Mouse (Mus musculus) adrenal gland, adult 2 months (tissue): ENCODE data around the gene Tspan9. TPM values are rescaled to one million over a fixed set of nuclear protein-coding genes. Genes with fewer than 3 reads are reported as not detected.

ENCODE experiments used
- DNase-seq: peaks from one replicate; pipeline ENCODE4 v3.0.0; 2021
- polyA plus RNA-seq: library from polyadenylated mRNA; depleted of rRNA; stranded (reverse); fragments of >200 nt; gene quantifications from 2 replicates; pipeline ENCODE4 v1.2.3, GENCODE M21; 2012
- total RNA-seq, 2 experiments: library from RNA; stranded (reverse); gene quantifications; 2 replicates each; pipeline ENCODE4 v1.2.3; 2021

Tspan9 gene
- total and polyA plus RNA-seq, 3 experiments: 44.7 to 66.5 (median 47.8) TPM

DNA sequence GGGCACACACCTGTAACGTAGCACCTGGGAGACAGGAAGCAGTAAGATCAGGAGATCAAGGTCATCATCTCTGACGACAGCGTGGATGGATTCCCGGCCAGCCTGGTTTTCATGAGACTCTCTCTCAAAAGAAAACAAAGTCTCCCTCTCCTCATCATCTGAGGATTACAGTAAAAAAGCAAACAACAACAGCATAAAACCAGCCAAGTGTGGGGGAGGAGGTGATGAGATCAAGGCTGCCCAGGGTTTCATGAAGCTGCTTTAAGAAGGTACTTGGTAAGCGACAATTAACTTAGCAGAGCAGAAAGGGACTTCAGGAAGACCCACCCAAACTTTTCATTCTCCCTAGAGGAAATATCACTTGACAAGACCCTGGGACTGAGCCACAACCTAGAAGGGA lies 39.5 kb downstream of the Tspan9 start:
- no peak for DNase-seq

DNA sequence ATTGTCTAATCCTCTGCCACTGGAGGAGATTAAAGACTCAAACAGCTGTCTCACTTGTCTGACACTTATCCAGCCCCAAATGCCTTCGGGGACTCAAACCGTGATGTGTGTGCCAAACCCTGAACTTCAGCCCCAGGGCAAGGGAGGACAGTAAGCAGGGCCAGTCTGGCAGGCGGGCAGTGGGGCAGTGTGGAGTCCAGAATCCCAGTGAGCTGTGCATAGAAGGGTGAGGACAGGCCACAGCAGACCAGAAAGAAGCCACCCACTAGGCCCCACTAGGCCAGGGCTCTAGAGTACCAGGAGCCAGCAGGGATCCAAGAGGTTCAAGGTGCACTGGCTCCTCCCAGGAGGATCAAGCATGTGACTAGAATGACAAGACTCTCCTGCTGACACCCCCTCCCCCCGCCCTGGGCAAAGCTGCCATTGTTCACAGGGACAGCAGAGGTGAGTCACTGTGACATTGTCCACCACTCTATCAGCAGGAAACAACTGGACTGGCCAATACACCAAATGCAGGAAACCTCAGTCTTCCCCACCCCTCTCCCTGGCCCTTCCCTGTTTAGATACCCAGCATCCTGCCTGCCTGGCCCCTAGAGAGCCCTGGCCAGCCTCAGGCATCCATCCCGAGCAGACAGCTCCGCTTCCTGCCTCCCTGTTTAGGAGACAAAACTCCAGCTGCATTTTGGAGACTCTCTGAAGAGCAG lies 40.9 kb downstream of the Tspan9 start:
- DNase-seq: peak; percentile 88

DNA sequence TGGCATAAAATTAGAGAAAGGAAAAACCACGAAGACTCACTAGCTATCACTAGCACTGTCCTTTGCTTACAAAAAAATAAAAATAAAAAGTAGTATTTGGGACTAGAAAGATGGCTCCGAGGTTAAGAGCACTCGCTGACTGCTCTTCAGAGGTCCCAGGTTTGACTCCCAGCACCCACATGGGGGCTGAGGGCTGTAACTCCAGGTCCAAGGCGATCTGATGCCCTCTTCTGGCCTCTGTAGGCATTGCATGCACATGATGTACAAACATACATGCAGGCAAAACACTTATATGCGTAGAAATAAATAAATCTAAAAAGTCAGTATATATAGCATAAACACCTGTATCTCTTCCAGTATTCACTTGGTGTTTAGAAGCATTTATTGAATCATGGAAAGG lies 43.5 kb downstream of the Tspan9 start:
- DNase-seq: no peak

- no peak for DNase-seq
Measured at GRCm38 (mm10) chr6:128099190-128099589, 44.2 kb downstream of the Tspan9 start.

- DNase-seq: no peak
Measured at GRCm38 (mm10) chr6:128096521-128096920, 46.9 kb downstream of the Tspan9 start.

GRCm38 (mm10) chr6:128095906-128096305 lies 47.5 kb downstream of the Tspan9 start:
- no peak for DNase-seq

DNA sequence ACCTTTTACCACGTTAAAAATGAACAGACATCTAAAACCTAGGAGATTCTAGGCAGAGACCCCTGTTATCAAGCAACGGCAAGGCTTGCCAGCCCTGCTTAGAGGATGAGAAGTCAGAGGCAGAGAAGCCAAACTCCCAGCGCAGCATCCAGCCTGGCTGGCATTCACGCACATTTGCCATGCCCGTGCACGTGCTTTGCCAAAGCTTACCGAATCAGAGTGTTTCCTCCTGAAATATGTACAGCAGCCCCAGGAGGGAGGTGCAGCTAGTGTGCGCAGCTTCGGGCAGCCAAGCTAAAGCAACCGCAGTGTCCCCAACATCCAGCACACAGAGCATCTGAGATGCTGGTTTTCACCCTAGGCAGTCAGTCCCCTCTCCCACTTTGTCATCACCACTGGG lies 48.3 kb downstream of the Tspan9 start:
- no peak for DNase-seq

DNA sequence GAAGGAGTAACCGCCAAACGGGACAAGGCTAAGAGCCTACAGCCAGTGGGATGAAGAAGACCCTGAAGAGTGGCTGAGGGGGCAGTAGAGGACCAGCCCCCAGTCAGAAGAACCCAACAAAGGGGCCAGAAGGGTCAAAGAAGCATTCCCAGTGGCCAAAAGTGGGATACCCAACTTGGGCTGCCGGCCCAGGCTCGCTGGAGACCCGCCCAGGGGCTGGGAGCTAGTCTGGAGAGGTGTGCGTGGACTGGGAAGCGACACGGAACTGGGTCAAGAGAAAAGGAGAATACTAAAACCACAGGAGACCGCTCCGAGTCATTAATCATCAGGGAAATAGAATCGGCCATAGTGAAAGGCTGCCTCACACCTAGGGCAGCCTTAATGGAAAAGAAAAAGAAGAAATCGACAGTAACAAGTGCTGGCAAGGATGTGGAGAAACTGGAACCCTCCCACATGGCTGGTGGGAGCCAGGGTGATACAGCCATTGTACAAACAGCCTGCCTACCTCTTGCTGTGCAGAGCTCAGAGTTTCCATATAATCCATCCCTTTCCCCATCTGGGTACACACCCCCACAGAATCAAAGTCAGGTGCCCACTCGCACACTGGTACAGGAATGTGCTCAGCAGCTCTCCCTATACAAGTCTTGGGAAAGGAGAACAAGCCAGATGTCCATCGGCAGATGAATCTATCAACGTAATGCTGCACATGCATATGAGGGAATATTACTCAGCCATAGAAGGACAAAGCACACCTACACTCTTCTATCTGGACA lies 49.4 kb downstream of the Tspan9 start:
- no peak for DNase-seq

- DNase-seq: peak; percentile 51
Measured at GRCm38 (mm10) chr6:128092621-128093020, 50.8 kb downstream of the Tspan9 start.

GRCm38 (mm10) chr6:128091833-128092166 lies 51.6 kb downstream of the Tspan9 start:
- DNase-seq: no peak

GRCm38 (mm10) chr6:128090985-128091832 lies 52.2 kb downstream of the Tspan9 start:
- DNase-seq: peak; percentile 63

- peak; percentile 35 for DNase-seq
Measured at GRCm38 (mm10) chr6:128089770-128090702, 53.4 kb downstream of the Tspan9 start.

GRCm38 (mm10) chr6:128088746-128089523 lies 54.5 kb downstream of the Tspan9 start:
- no peak for DNase-seq

DNA sequence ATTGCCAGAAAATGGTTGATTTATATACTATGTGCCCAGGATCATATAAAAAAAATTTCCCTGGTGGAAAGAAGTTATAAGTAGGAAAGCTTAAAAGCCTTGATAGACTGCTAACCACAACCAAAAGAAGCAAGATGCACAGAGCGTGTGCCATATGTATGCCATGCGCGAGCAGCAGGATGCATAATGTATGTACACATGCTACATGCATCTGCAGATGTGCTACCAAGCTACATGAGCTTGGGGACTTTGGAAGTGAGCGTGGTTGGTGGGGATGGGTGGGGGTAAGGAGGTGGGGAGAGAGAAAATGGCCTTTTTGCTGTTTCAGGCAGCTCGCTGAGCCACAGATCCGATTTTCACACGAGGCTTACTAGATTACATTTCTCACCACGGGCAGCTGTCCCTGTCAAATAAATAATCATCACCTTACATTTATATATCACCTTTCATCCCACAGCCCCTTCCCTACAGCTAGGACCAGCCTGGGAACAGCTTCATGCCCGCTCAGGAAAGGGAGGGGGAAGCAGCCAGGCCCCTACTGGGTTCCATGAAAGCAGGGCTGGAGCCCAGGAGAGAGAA lies 57.8 kb downstream of the Tspan9 start:
- DNase-seq: no peak

DNA sequence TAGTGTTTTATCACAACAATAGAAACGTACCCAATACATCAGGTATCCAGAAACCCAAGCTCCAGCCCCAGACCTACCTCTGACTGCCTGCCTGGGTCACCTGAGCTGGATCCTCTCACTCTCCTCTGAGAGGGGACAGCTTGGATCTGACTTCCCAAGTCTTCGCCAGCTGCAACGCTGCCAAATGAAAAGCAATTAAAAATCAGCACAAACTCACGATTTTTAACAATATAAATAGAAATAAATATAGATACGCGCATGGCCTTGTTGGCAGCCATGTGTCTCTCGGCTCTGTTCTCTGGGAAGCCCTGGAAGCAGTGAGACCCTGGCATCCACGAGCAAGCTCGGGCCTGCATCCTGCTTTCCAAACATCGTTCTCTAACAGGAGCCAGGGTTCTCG lies 60.1 kb downstream of the Tspan9 start:
- no peak for DNase-seq

DNA sequence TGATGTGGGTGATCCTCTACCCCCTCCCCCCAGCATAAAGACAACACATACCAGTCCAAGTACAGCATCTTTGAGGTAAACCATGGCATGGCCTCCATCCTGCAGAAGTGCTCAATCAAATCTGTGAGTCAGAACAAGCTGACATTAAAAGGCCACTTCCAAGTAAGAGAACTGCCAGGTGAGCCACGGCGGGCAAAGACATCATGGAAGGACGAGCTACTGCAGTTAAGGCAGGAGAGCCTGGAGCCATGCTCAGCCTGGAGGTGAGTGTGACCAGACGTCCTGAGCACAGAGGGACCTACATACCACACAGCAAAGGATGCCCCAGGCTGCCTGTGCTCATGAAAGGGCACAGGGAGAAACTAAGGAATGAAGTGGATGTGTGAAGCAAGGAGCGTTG lies 61.6 kb downstream of the Tspan9 start:
- no peak for DNase-seq

DNA sequence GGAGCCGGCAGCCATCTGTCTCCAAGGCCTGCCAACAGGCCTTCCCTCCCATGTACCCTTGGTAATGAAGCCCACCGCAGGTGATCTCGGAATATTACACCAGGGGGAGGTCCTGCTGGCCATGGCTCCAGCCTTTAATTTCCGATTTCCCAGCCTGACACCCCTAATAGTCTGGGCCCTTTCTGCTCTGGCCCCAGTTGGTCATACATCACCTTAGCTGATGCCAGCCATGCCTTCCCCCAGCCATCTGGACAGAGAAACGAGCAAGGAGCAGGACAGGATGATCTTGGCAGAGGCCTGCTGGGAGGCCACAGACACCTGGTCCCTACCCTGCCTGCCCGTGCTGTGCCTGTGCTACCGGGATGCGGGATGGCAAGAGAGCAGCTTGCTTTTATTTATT lies 62.1 kb downstream of the Tspan9 start:
- no peak for DNase-seq

DNA sequence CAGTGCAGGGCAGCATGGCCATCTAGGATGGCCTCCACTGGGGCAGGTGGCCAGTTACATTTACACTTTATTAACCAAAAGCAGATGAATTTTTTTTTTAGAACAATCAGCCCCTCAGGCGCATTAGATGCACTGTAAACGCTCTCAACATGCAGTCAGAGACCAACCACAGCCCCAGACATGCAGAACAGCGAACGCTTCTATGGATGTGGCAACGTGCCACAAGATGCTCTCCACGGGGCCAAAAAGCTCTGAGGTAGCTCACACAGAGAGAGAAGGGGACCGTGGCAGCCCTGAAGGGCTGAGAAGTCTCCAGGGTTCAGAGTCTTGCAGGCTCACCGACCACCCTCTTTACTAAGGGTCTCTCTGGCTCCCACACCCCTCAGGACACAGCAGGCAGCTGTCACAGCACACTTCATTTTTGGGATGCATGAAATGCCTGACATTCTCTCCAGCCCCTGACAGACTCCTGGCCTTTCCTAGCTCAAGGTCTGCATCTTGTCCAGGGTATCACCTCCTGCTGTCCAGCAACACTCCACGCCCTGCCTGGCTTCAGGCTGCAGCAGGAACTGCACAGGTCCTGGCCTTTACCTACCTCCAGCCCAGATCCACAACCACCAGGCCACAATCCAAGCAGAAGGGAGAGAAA lies 63.7 kb downstream of the Tspan9 start:
- DNase-seq: no peak

GRCm38 (mm10) chr6:128078508-128078907 lies 64.9 kb downstream of the Tspan9 start:
- DNase-seq: no peak
